Mouse (Mus musculus): ENCODE results near the gene Cpeb2. TPM values are rescaled to one million over a fixed set of nuclear protein-coding genes. Genes with fewer than 3 reads are reported as not detected.

Cpeb2 gene
- polyA plus RNA-seq, 1 experiment from 2014 or later: 6.9 TPM

DNA sequence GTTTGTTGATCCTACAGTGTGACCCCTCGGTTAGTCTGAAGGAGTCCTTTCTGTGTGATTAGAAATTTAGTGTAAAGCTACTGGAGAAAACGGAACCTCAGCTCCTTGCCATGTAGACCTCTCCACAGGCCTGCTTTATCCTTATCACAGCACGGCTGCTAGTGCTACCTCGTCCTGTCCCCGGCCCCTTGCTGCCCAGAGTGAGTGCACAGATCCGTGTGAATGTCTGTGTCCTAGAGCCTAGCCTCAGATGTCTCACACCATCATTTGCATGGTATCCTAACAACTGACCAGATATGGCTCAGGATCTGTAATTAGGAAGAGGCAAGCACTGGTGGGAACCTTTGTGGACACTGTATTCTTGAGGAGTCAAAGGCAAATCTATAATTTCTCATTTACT, 14.0 kb downstream of the Cpeb2 start:
- H3K4me1 ChIP-seq (ENCODE audit: control insufficient read depth, insufficient read depth, low read length): no peaks in the 10 kb centered on the region
- no peaks in the 10 kb centered on the region for H3K27me3 ChIP-seq (ENCODE audit: control insufficient read depth, insufficient read depth, low read length)
- no peak overlapping the region for H3K4me3 ChIP-seq (ENCODE audit: low read depth, low read length)
- no peak overlapping the region for H3K27ac ChIP-seq (ENCODE audit: low read depth, low read length)
- no peak for DNase-seq (ENCODE audit: low spot score)
- no peaks in the 10 kb centered on the region for H3K9me3 ChIP-seq (ENCODE audit: control insufficient read depth, low read length)
- H3K9ac ChIP-seq (ENCODE audit: low read length): no peak overlapping the region
- ATAC-seq (ENCODE audit: insufficient read depth, low FRiP score, low TSS enrichment): no peak
- WGBS: 85% methylated on average over 6 of the region's 6 CpGs
- H3K4me2 ChIP-seq (ENCODE audit: low read depth): no peak overlapping the region
- no peaks in the 10 kb centered on the region for H3K36me3 ChIP-seq (ENCODE audit: control insufficient read depth, insufficient read depth, low read length)

DNA sequence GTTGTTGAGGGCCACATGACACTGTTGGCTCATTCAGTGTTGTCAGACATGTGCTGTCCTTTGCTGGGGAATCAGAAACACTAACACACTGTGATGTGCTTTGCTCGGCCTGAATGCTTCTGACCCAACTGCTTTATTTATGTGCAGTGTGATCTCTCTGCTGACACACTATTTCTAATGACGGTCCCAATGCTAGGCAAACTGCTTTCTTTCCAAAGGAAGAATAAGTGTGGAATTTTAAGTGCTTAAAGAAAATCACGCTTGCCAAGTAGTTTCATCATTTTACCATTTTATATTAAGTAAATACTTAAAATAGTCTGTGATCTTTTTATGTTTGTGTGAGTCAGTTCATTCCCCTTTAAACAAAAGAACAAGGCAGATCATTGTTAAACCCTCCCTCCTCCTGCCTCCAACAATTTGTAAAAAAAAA, 15.0 kb downstream of the Cpeb2 start:
- no peaks in the 10 kb centered on the region for H3K27me3 ChIP-seq (ENCODE audit: control insufficient read depth, insufficient read depth, low read length)
- no peak overlapping the region for H3K9ac ChIP-seq (ENCODE audit: low read length)
- no peak overlapping the region for H3K27ac ChIP-seq (ENCODE audit: low read depth, low read length)
- no peak overlapping the region for H3K4me2 ChIP-seq (ENCODE audit: low read depth)
- H3K4me1 ChIP-seq (ENCODE audit: control insufficient read depth, insufficient read depth, low read length): no peaks in the 10 kb centered on the region
- H3K9me3 ChIP-seq (ENCODE audit: control insufficient read depth, low read length): no peaks in the 10 kb centered on the region
- no peak overlapping the region for H3K4me3 ChIP-seq (ENCODE audit: low read depth, low read length)
- DNase-seq (ENCODE audit: low spot score) (no peak), ATAC-seq (ENCODE audit: insufficient read depth, low FRiP score, low TSS enrichment) (no peak)
- WGBS: 48% methylated on average over 3 of the region's 3 CpGs
- no peaks in the 10 kb centered on the region for H3K36me3 ChIP-seq (ENCODE audit: control insufficient read depth, insufficient read depth, low read length)

DNA sequence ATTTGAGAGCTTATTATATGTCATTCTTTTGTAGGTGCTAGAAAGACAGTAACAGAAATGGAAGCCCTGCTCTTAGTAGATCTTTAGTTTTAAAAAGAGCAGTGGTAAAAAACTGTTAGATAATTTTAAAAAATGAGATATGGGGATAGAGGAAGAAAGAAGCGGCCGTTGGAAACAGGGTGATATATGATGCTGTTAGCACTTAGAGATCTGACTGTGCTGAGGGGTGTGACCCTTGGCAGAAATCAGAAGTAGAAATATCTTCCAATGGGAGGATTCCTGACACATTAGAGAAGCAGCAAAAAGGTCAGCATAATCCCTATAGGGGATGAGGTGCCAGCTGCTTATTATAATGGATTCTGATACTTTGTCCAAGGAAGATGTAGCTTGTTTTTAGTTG, 24.5 kb downstream of the Cpeb2 start:
- H3K36me3 ChIP-seq (ENCODE audit: control insufficient read depth, insufficient read depth, low read length): no peaks in the 10 kb centered on the region; the same call in 1 of the 2 replicates
- no peaks in the 10 kb centered on the region for H3K27me3 ChIP-seq (ENCODE audit: control insufficient read depth, insufficient read depth, low read length)
- H3K27ac ChIP-seq (ENCODE audit: low read depth, low read length): no peak overlapping the region
- no peak overlapping the region for H3K9ac ChIP-seq (ENCODE audit: low read length)
- H3K4me3 ChIP-seq (ENCODE audit: low read depth, low read length): no peak overlapping the region
- H3K9me3 ChIP-seq (ENCODE audit: control insufficient read depth, low read length): no peaks in the 10 kb centered on the region
- no peak for ATAC-seq (ENCODE audit: insufficient read depth, low FRiP score, low TSS enrichment)
- DNase-seq (ENCODE audit: low spot score): no peak
- H3K4me2 ChIP-seq (ENCODE audit: low read depth): no peak overlapping the region
- 80% methylated on average over 2 of the region's 2 CpGs for WGBS
- H3K4me1 ChIP-seq (ENCODE audit: control insufficient read depth, insufficient read depth, low read length): no peaks in the 10 kb centered on the region

DNA sequence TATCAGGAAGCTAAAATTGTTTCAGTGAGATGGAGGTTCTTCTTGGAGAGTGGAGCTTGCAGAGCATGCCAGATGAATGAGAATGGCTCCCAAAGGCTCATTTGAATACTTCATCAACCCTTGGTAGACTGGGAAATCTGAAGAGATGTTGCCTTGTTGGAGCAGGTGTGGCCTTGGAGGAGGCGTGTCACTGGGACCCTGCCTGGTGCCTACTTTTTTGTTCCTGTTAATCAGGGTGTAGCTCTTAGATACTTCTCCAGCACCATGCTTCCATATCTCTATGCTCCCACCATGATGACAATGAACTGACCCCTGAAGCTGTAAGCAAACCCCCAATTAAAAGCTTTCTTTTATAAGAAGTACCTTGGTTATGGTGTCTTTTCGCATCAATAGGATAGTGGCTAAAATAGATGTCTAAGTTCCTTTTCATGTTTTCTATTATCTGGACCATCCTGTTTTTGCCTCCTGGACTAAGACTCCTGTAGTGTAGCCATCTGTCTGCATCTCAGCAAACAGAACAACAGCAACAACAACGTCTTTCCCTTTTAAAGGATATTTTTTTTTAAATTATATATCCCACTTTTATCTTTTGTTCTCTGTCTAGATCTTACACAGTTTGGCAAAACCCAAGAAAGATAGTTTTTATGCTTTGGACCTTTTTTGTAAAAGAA, 25.6 kb downstream of the Cpeb2 start:
- WGBS: 90% methylated on average over 3 of the region's 3 CpGs
- H3K9ac ChIP-seq (ENCODE audit: low read length): no peak overlapping the region
- no peaks in the 10 kb centered on the region for H3K27me3 ChIP-seq (ENCODE audit: control insufficient read depth, insufficient read depth, low read length)
- H3K4me3 ChIP-seq (ENCODE audit: low read depth, low read length): no peak overlapping the region
- no peak overlapping the region for H3K4me2 ChIP-seq (ENCODE audit: low read depth)
- H3K9me3 ChIP-seq (ENCODE audit: control insufficient read depth, low read length): no peaks in the 10 kb centered on the region
- no peaks in the 10 kb centered on the region for H3K4me1 ChIP-seq (ENCODE audit: control insufficient read depth, insufficient read depth, low read length)
- H3K27ac ChIP-seq (ENCODE audit: low read depth, low read length): no peak overlapping the region
- no peak for ATAC-seq (ENCODE audit: insufficient read depth, low FRiP score, low TSS enrichment)
- no peak for DNase-seq (ENCODE audit: low spot score)
- H3K36me3 ChIP-seq (ENCODE audit: control insufficient read depth, insufficient read depth, low read length): no peaks in the 10 kb centered on the region; the same call in 1 of the 2 replicates

DNA sequence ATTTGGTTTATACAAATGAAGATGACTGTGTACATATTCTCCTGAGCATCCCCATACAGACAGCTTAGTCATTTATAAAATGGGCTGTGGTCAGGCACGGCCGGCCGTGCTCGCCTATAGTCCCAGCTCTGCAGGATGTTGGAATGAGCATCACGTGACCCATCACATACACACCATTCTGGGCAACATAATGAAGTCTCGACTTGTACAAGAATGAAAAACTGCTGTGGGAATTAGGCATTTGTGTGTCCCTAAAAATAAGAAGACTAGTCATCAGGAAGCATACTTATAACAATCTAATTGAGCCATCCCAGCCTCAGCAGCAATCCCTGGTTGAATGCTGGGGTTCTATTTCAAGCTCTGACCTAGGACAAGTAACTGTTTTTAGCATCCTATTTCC, 28.8 kb downstream of the Cpeb2 start:
- ATAC-seq (ENCODE audit: insufficient read depth, low FRiP score, low TSS enrichment) (no peak), DNase-seq (ENCODE audit: low spot score) (no peak)
- H3K27me3 ChIP-seq (ENCODE audit: control insufficient read depth, insufficient read depth, low read length): no peaks in the 10 kb centered on the region
- H3K9ac ChIP-seq (ENCODE audit: low read length): no peak overlapping the region
- H3K9me3 ChIP-seq (ENCODE audit: control insufficient read depth, low read length): no peaks in the 10 kb centered on the region
- no peak overlapping the region for H3K4me2 ChIP-seq (ENCODE audit: low read depth)
- no peak overlapping the region for H3K27ac ChIP-seq (ENCODE audit: low read depth, low read length)
- no peaks in the 10 kb centered on the region; the same call in 1 of the 2 replicates for H3K36me3 ChIP-seq (ENCODE audit: control insufficient read depth, insufficient read depth, low read length)
- H3K4me1 ChIP-seq (ENCODE audit: control insufficient read depth, insufficient read depth, low read length): no peaks in the 10 kb centered on the region
- WGBS: 84% methylated on average over 6 of the region's 6 CpGs
- no peak overlapping the region for H3K4me3 ChIP-seq (ENCODE audit: low read depth, low read length)

DNA sequence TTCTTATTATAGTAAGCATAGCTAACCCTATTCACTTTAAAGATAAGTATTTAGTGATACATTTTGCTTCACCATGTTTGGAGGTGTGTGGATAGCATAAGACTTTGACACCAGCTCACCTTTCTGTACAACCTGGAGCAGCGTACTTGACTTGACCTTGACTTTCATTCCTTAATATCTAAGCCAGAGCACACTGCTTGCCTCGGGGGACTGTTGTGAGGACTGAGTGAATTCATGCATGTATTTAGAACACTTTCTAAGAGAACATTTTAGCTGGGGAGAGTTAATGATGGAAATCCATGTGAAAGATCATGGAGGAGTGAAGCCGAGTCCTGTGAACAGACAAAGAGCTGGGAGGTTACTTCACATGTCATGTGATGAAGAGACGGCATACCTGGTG, 31.0 kb downstream of the Cpeb2 start:
- WGBS: 87% methylated on average over 4 of the region's 4 CpGs
- H3K36me3 ChIP-seq (ENCODE audit: control insufficient read depth, insufficient read depth, low read length): no peaks in the 10 kb centered on the region
- H3K4me3 ChIP-seq (ENCODE audit: low read depth, low read length): no peak overlapping the region
- no peaks in the 10 kb centered on the region for H3K4me1 ChIP-seq (ENCODE audit: control insufficient read depth, insufficient read depth, low read length)
- no peak for DNase-seq (ENCODE audit: low spot score)
- H3K4me2 ChIP-seq (ENCODE audit: low read depth): no peak overlapping the region
- H3K9me3 ChIP-seq (ENCODE audit: control insufficient read depth, low read length): no peaks in the 10 kb centered on the region
- no peaks in the 10 kb centered on the region for H3K27me3 ChIP-seq (ENCODE audit: control insufficient read depth, insufficient read depth, low read length)
- H3K9ac ChIP-seq (ENCODE audit: low read length): no peak overlapping the region
- H3K27ac ChIP-seq (ENCODE audit: low read depth, low read length): no peak overlapping the region
- no peak for ATAC-seq (ENCODE audit: insufficient read depth, low FRiP score, low TSS enrichment)

DNA sequence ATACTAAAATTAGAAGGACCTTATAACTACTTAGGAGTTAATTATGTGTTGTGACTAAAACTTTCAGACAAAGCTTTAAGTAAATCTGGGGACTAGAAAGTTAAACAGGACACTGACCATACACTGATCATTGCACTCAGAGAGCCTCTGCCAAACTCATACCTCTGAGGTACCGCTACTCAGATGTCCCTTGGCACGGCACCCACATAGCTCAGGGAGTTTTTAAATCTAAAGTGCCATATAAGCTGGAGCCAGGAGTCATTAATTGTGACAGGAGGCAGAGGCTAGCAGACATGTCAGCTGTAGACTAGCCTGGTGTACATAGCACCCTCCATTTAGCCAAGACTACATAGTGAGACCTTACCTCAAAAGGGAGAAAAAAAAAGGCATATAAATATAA, 31.7 kb downstream of the Cpeb2 start:
- Histone ChIP-seq H3K9me3 (ENCODE audit: control insufficient read depth, low read length) (no peaks in the 10 kb centered on the region), H3K4me2 (ENCODE audit: low read depth) (no peak overlapping the region), H3K36me3 (ENCODE audit: control insufficient read depth, insufficient read depth, low read length) (no peaks in the 10 kb centered on the region), H3K9ac (ENCODE audit: low read length) (no peak overlapping the region), H3K27ac (ENCODE audit: low read depth, low read length) (no peak overlapping the region), H3K4me1 (ENCODE audit: control insufficient read depth, insufficient read depth, low read length) (no peaks in the 10 kb centered on the region), H3K27me3 (ENCODE audit: control insufficient read depth, insufficient read depth, low read length) (no peaks in the 10 kb centered on the region), H3K4me3 (ENCODE audit: low read depth, low read length) (no peak overlapping the region)
- ATAC-seq (ENCODE audit: insufficient read depth, low FRiP score, low TSS enrichment) (no peak), DNase-seq (ENCODE audit: low spot score) (no peak)
- 87% methylated on average over 2 of the region's 2 CpGs for WGBS

DNA sequence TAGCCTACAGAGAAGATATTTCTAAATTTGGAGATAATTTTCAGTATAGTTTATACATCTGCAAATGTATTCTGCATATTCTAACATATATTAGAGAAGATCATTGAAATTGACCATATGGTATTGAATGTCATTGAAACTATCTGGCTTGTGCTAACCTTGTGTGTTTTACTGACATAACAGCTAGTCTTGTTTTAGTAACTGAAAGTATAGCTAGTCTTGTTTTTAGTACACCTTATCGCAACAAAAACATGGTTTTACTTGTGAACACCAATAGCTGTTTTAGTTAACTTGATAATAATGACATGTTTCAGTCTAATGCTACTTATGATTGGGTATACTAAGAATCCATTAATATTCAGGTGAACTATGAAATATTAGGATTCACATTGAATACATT, 45.0 kb downstream of the Cpeb2 start:
- no peak overlapping the region for H3K27ac ChIP-seq (ENCODE audit: low read depth, low read length)
- H3K36me3 ChIP-seq (ENCODE audit: control insufficient read depth, insufficient read depth, low read length): no peaks in the 10 kb centered on the region
- no peak overlapping the region for H3K4me2 ChIP-seq (ENCODE audit: low read depth)
- no peak overlapping the region for H3K9ac ChIP-seq (ENCODE audit: low read length)
- no peaks in the 10 kb centered on the region for H3K4me1 ChIP-seq (ENCODE audit: control insufficient read depth, insufficient read depth, low read length)
- H3K9me3 ChIP-seq (ENCODE audit: control insufficient read depth, low read length): no peaks in the 10 kb centered on the region
- no peaks in the 10 kb centered on the region for H3K27me3 ChIP-seq (ENCODE audit: control insufficient read depth, insufficient read depth, low read length)
- no peak overlapping the region for H3K4me3 ChIP-seq (ENCODE audit: low read depth, low read length)
- no peak for DNase-seq (ENCODE audit: low spot score)
- ATAC-seq (ENCODE audit: insufficient read depth, low FRiP score, low TSS enrichment): no peak
- 94% methylated on average over 1 of the region's 1 CpGs for WGBS

DNA sequence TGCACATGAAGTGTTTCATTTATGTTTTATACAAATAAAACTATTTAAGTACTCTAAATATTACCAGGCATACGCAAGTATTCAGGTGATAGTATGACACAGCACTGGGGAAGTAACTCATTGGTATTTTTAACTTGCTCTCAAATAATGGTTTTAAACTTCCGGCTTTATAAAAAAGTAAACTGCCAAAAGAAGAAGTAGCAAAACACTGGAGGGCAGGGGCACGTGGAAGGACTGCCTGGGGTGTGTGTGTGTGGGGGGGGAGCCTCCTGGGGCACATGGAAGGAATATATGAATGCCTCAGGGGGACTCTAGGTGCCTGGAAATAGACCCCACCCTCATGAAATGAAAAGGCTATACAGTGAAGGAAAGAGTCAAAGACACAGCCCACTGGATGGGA, 46.8 kb downstream of the Cpeb2 start:
- Histone ChIP-seq H3K4me2 (ENCODE audit: low read depth) (no peak overlapping the region), H3K27me3 (ENCODE audit: control insufficient read depth, insufficient read depth, low read length) (no peaks in the 10 kb centered on the region), H3K9me3 (ENCODE audit: control insufficient read depth, low read length) (no peaks in the 10 kb centered on the region), H3K4me3 (ENCODE audit: low read depth, low read length) (no peak overlapping the region), H3K27ac (ENCODE audit: low read depth, low read length) (no peak overlapping the region), H3K36me3 (ENCODE audit: control insufficient read depth, insufficient read depth, low read length) (no peaks in the 10 kb centered on the region), H3K4me1 (ENCODE audit: control insufficient read depth, insufficient read depth, low read length) (no peaks in the 10 kb centered on the region), H3K9ac (ENCODE audit: low read length) (no peak overlapping the region)
- ATAC-seq (ENCODE audit: insufficient read depth, low FRiP score, low TSS enrichment): no peak
- WGBS: 85% methylated on average over 3 of the region's 3 CpGs
- no peak for DNase-seq (ENCODE audit: low spot score)
